8 mouse cellular contexts compared by ENCODE assay signal in genomic region chr11:9010853-9011339, GRCm38 (mm10). TPM values are rescaled to one million over a fixed set of nuclear protein-coding genes. Genes with fewer than 3 reads are reported as not detected.
DNase-seq lines count a peak whose midpoint lies in the region; ATAC-seq lines count a peak whose summit lies in the region.

Hus1 (minus strand) TSS chr11:9011191.

- H3K4me3 ChIP-seq in hindbrain, embryonic 13.5 days, result peak within 1 kb of the TSS; percentile 69

- H3K27me3 ChIP-seq in hindbrain, embryonic 13.5 days, result no peaks in the 10 kb centered on the region

- ATAC-seq in hindbrain, embryonic 13.5 days (ENCODE audit: low FRiP score), result peak; percentile 96

- WGBS in hindbrain, embryonic 13.5 days, result under 1% methylated on average over 43 of the region's 43 CpGs

- H3K9me3 ChIP-seq in hindbrain, embryonic 13.5 days, result no peaks in the 10 kb centered on the region

- H3K36me3 ChIP-seq in hindbrain, embryonic 13.5 days, result no peaks in the 10 kb centered on the region

- peak within 1 kb of the TSS; percentile 80 for H3K9ac ChIP-seq in hindbrain, embryonic 13.5 days

- H3K4me1 ChIP-seq in hindbrain, embryonic 13.5 days (replicated peaks), result peaks cover 15% of the 10 kb centered on the region

- DNase-seq in NIH3T3 (ENCODE audit: low read depth), result peak; percentile 96
- peak; percentile 91 to 93 for DNase-seq in cerebellum, postnatal 10 days
- DNase-seq in frontal cortex, postnatal 14 days (ENCODE audit: low spot score in 2 of 2), result peak; percentile 55 to 69
- DNase-seq in layer of hippocampus, postnatal 25 days (ENCODE audit: extremely low spot score in 1 of 2, low spot score in 1 of 2), result peak; percentile 72 to 75
- DNase-seq in lung, postnatal 25 days (ENCODE audit: low spot score), result peak; percentile 85
- peak; percentile 86 for DNase-seq in retina, embryonic 14.5 days (ENCODE audit: low spot score)
- peak; percentile 85 for DNase-seq in thymus, postnatal 4 days

- H3K4me2 ChIP-seq in hindbrain, embryonic 13.5 days, result peak within 1 kb of the TSS; percentile 69

- peak within 1 kb of the TSS; percentile 79 for H3K27ac ChIP-seq in hindbrain, embryonic 13.5 days

RNA-seq across cellular contexts. Expression of gene Hus1, which starts in this region (rescaled TPM):
- 9.7 and 9.9 TPM in 2 replicates for polyA plus RNA-seq in hindbrain, embryonic 13.5 days (2015; fragmentation: Nextera tagmentation; extraction: Ambion mirVana)
- total RNA-seq in layer of hippocampus, postnatal 25 days (2021), result 10 to 100 TPM; 13.0 to 14.3 TPM

Comparison
In these comparisons a context has a peak if more than half of its experiments do, and no peak if none do; other contexts are left out.
1. Peak in every context shown above with its lines: DNase-seq, ATAC-seq, H3K4me3 ChIP-seq and H3K27ac ChIP-seq.